In genomic region chr15:81237471-81237870, GRCm38 (mm10) we compare ENCODE assay signal across 28 mouse cellular contexts. TPM values are rescaled to one million over a fixed set of nuclear protein-coding genes. Genes with fewer than 3 reads are reported as not detected.
DNase-seq lines count a peak whose midpoint lies in the region; ATAC-seq lines count a peak whose summit lies in the region.
"Had no signal": no experiment of that assay in that cellular context is flagged by ENCODE, and none has a peak within 500 bp of the region (broad histone marks: within the 10 kb centered on the region; RNA-seq: fewer than 3 reads in every experiment).

No protein-coding gene starts in this region.

- ATAC-seq in CD4-positive, CD25-positive, alpha-beta regulatory T cell, adult 4 months, result no peak
- ATAC-seq in midbrain, embryonic 11.5 days (ENCODE audit: low FRiP score), result no peak
- ATAC-seq in midbrain, embryonic 16.5 days, result no peak
- peak; percentile 46 for ATAC-seq in activated CD4-positive, CD25-positive, alpha-beta regulatory T cell, adult 4 months
- peak; percentile 43; the same call in 1 of the 2 replicates for ATAC-seq in megakaryocyte, adult 5-6 weeks (ENCODE audit: poor library complexity, severe bottlenecking)
- ATAC-seq in forebrain, embryonic 16.5 days, result no peak
- ATAC-seq: forebrain, embryonic 14.5 days; intestine, embryonic 15.5 days had no signal

- H3K4me3 ChIP-seq in midbrain, embryonic 11.5 days (ENCODE audit: low read depth, low read length), result no peak overlapping the region
- no peak overlapping the region for H3K4me3 ChIP-seq in midbrain, embryonic 16.5 days (ENCODE audit: low read depth, low read length)
- no peak overlapping the region for H3K4me3 ChIP-seq in forebrain, embryonic 16.5 days (replicated peaks; ENCODE audit: low read length)
- H3K4me3 ChIP-seq: embryonic facial prominence, embryonic 12.5 days; embryonic facial prominence, embryonic 15.5 days; heart, adult 2 months; heart, embryonic 10.5 days; heart, embryonic 13.5 days; hindbrain, embryonic 12.5 days; hindbrain, embryonic 15.5 days; intestine, embryonic 15.5 days had no signal

- peak; percentile 16 for DNase-seq in CD4-positive, CD25-positive, alpha-beta regulatory T cell, adult 2 months (ENCODE audit: low read depth, low spot score)
- peak; percentile 31 for DNase-seq in midbrain, embryonic 11.5 days (ENCODE audit: low spot score, missing footprints)
- DNase-seq in embryo, embryonic 11 days, result no peak
- DNase-seq: adrenal gland, adult 8-10 months; adrenal gland, postnatal 25 days; cerebellum, adult 11-12 months; cerebellum, adult 8-10 months; cerebellum, postnatal 36 days; gastrocnemius, postnatal 10 days; gastrocnemius, postnatal 36 days; heart, adult 2 months; heart, postnatal 14 days; heart, postnatal 4 days had no signal

- no peaks in the 10 kb centered on the region for H3K36me3 ChIP-seq in midbrain, embryonic 11.5 days (ENCODE audit: control insufficient read depth, insufficient read depth, low read length)
- no peaks in the 10 kb centered on the region for H3K36me3 ChIP-seq in midbrain, embryonic 16.5 days (ENCODE audit: control insufficient read depth, insufficient read depth, low read length)
- no peaks in the 10 kb centered on the region for H3K36me3 ChIP-seq in forebrain, embryonic 16.5 days (ENCODE audit: control insufficient read depth, insufficient read depth)
- H3K36me3 ChIP-seq: embryonic facial prominence, embryonic 12.5 days; embryonic facial prominence, embryonic 15.5 days; heart, embryonic 10.5 days; heart, embryonic 13.5 days; hindbrain, embryonic 12.5 days; hindbrain, embryonic 15.5 days; intestine, embryonic 15.5 days had no signal

- no peaks in the 10 kb centered on the region for H3K9me3 ChIP-seq in midbrain, embryonic 11.5 days (ENCODE audit: control insufficient read depth, low read length)
- no peaks in the 10 kb centered on the region for H3K9me3 ChIP-seq in midbrain, embryonic 16.5 days (replicated peaks; ENCODE audit: control insufficient read depth, low read length, poor library complexity, severe bottlenecking)
- H3K9me3 ChIP-seq in forebrain, embryonic 16.5 days (ENCODE audit: control insufficient read depth, low read length), result no peaks in the 10 kb centered on the region
- H3K9me3 ChIP-seq: embryonic facial prominence, embryonic 12.5 days; embryonic facial prominence, embryonic 15.5 days; heart, embryonic 10.5 days; heart, embryonic 13.5 days; hindbrain, embryonic 12.5 days; hindbrain, embryonic 15.5 days; intestine, embryonic 15.5 days had no signal

- H3K4me1 ChIP-seq in midbrain, embryonic 11.5 days (ENCODE audit: control insufficient read depth, insufficient read depth, low read length), result peaks cover 12% of the 10 kb centered on the region; the same call in 1 of the 2 replicates
- peaks cover 16% of the 10 kb centered on the region for H3K4me1 ChIP-seq in midbrain, embryonic 16.5 days (ENCODE audit: control insufficient read depth, insufficient read depth, low read length)
- peaks cover 13% of the 10 kb centered on the region for H3K4me1 ChIP-seq in forebrain, embryonic 16.5 days (replicated peaks; ENCODE audit: control insufficient read depth, insufficient read depth, low read length)

- H3K9ac ChIP-seq in midbrain, embryonic 11.5 days (ENCODE audit: low read length), result no peak overlapping the region
- no peak overlapping the region for H3K9ac ChIP-seq in midbrain, embryonic 16.5 days (ENCODE audit: low read depth, low read length)
- H3K9ac ChIP-seq in forebrain, embryonic 16.5 days (replicated peaks; ENCODE audit: low read depth, low read length), result no peak overlapping the region
- H3K9ac ChIP-seq: embryonic facial prominence, embryonic 12.5 days; embryonic facial prominence, embryonic 15.5 days; heart, embryonic 13.5 days; hindbrain, embryonic 12.5 days; hindbrain, embryonic 15.5 days; intestine, embryonic 15.5 days had no signal

- H3K27me3 ChIP-seq in midbrain, embryonic 11.5 days (ENCODE audit: control insufficient read depth, insufficient read depth, low read length), result no peaks in the 10 kb centered on the region; the same call in 1 of the 2 replicates
- H3K27me3 ChIP-seq in midbrain, embryonic 16.5 days (ENCODE audit: control insufficient read depth, insufficient read depth, low read depth, low read length), result no peaks in the 10 kb centered on the region; the same call in 1 of the 2 replicates
- H3K27me3 ChIP-seq in forebrain, embryonic 16.5 days (replicated peaks; ENCODE audit: control insufficient read depth, insufficient read depth, low read length), result no peaks in the 10 kb centered on the region

- H3K27ac ChIP-seq in midbrain, embryonic 11.5 days (ENCODE audit: low read depth, low read length), result no peak overlapping the region
- H3K27ac ChIP-seq in midbrain, embryonic 16.5 days (ENCODE audit: low read length), result no peak overlapping the region
- H3K27ac ChIP-seq in forebrain, embryonic 16.5 days (ENCODE audit: low read length), result no peak overlapping the region
- H3K27ac ChIP-seq: embryonic facial prominence, embryonic 12.5 days; embryonic facial prominence, embryonic 15.5 days; heart, adult 2 months; heart, embryonic 10.5 days; heart, embryonic 13.5 days; hindbrain, embryonic 12.5 days; hindbrain, embryonic 15.5 days; intestine, embryonic 15.5 days had no signal

- whole genome bisulfite sequencing in midbrain, embryonic 11.5 days, result 92% methylated on average over 18 of the region's 18 CpGs
- WGBS in midbrain, embryonic 16.5 days, result 94% methylated on average over 18 of the region's 18 CpGs
- WGBS in forebrain, embryonic 16.5 days, result 92% methylated on average over 18 of the region's 18 CpGs

- H3K4me2 ChIP-seq in midbrain, embryonic 11.5 days, result no peak overlapping the region
- no peak overlapping the region for H3K4me2 ChIP-seq in midbrain, embryonic 16.5 days (ENCODE audit: low read length)
- H3K4me2 ChIP-seq in forebrain, embryonic 16.5 days (ENCODE audit: low read length), result no peak overlapping the region
- H3K4me2 ChIP-seq: embryonic facial prominence, embryonic 12.5 days; embryonic facial prominence, embryonic 15.5 days; heart, embryonic 13.5 days; hindbrain, embryonic 12.5 days; intestine, embryonic 15.5 days had no signal

RNA-seq across cellular contexts. Expression of gene Mchr1, which starts 2.2 kb away (rescaled TPM):
- not detected for polyA plus RNA-seq in CD4-positive, CD25-positive, alpha-beta regulatory T cell, adult 4 months (2017; shearing (Covaris generic))
- polyA plus RNA-seq in midbrain, embryonic 11.5 days (2014; fragmentation: Nextera tagmentation; extraction: Ambion mirVana), result 0.44 and 0.74 TPM in 2 replicates
- polyA plus RNA-seq in midbrain, embryonic 16.5 days (2015; fragmentation: Nextera tagmentation; extraction: Ambion mirVana), result 6.7 and 8.7 TPM in 2 replicates
- under 1 TPM in 1 of 2 experiments, not detected in 1; 0.30 TPM for polyA plus RNA-seq in activated CD4-positive, CD25-positive, alpha-beta regulatory T cell, adult 4 months (2017; shearing (Covaris generic))
- not detected in 2 replicates for total RNA-seq in megakaryocyte, adult 5-6 weeks (2015)
- not detected in 2 replicates for total RNA-seq in megakaryocyte, adult 5-6 weeks (2017)
- polyA plus RNA-seq in forebrain, embryonic 16.5 days (2015; fragmentation: Nextera tagmentation; extraction: Ambion mirVana), result 1.2 and 2.3 TPM in 2 replicates
- total RNA-seq: granulocyte monocyte progenitor cell, adult 5-6 weeks; heart, adult 2 months; heart, postnatal 14 days; heart, postnatal 4 days; MEL had no signal
- polyA plus RNA-seq: heart, adult 2 months had no signal

RNA-seq across cellular contexts. Expression of gene Mrtfa, which starts 46.9 kb away (rescaled TPM):
- 10 to 100 TPM; 41.0 to 78.2 TPM for polyA plus RNA-seq in CD4-positive, CD25-positive, alpha-beta regulatory T cell, adult 4 months (2017; shearing (Covaris generic))
- 20.7 and 21.8 TPM in 2 replicates for polyA plus RNA-seq in midbrain, embryonic 11.5 days (2014; fragmentation: Nextera tagmentation; extraction: Ambion mirVana)
- 29.3 and 29.8 TPM in 2 replicates for polyA plus RNA-seq in midbrain, embryonic 16.5 days (2015; fragmentation: Nextera tagmentation; extraction: Ambion mirVana)
- 10 to 100 TPM; 45.2 to 54.3 TPM for polyA plus RNA-seq in activated CD4-positive, CD25-positive, alpha-beta regulatory T cell, adult 4 months (2017; shearing (Covaris generic))
- total RNA-seq in megakaryocyte, adult 5-6 weeks (2015), result 76.4 and 81.3 TPM in 2 replicates
- total RNA-seq in megakaryocyte, adult 5-6 weeks (2017), result 39.4 and 46.2 TPM in 2 replicates
- 22.0 and 28.3 TPM in 2 replicates for polyA plus RNA-seq in forebrain, embryonic 16.5 days (2015; fragmentation: Nextera tagmentation; extraction: Ambion mirVana)

Comparison
In these comparisons a context has a peak if more than half of its experiments do, and no peak if none do; other contexts are left out.
1. ATAC-seq: peak in activated CD4-positive, CD25-positive, alpha-beta regulatory T cell, adult 4 months (single experiment) and megakaryocyte, adult 5-6 weeks (single experiment); none in CD4-positive, CD25-positive, alpha-beta regulatory T cell, adult 4 months (single experiment), midbrain, embryonic 11.5 days (single experiment), midbrain, embryonic 16.5 days (single experiment) and forebrain, embryonic 16.5 days (single experiment).